Mouse (Mus musculus) olfactory bulb, adult 2 months (tissue): ENCODE measurements around the gene Fam166b. TPM values are rescaled to one million over a fixed set of nuclear protein-coding genes. Genes with fewer than 3 reads are reported as not detected.
A peak's percentile ranks its signal among the peaks of the same experiment; 100 is the strongest.

Source experiments
- H3K27ac ChIP-seq: fragments of 200-500 bp; 2 replicates; pipeline ENCODE4 v1.5.1; 2012; ENCODE audit warnings: low read depth, low read length; ENCODE audit not compliant: insufficient read depth
- H3K4me1 ChIP-seq: fragments of 200-500 bp; 2 replicates; pipeline ENCODE4 v1.6.1; 2012; ENCODE audit warnings: low read length; ENCODE audit not compliant: control insufficient read depth, insufficient read depth
- H3K4me3 ChIP-seq: fragments of 200-500 bp; 2 replicates; pipeline ENCODE4 v1.5.1; 2012; ENCODE audit warnings: mild to moderate bottlenecking, low read depth, low read length, moderate library complexity; ENCODE audit not compliant: insufficient read depth
- CTCF ChIP-seq: fragments of 200-500 bp; IDR thresholded peaks from 2 replicates; pipeline ENCODE4 v1.5.1; 2012; ENCODE audit warnings: low read depth, mild to moderate bottlenecking, low read length, moderate library complexity; ENCODE audit not compliant: insufficient read depth
- POLR2A ChIP-seq: fragments of 200-500 bp; IDR thresholded peaks from 2 replicates; pipeline ENCODE4 v1.6.1; 2012; ENCODE audit warnings: mild to moderate bottlenecking, low read depth, low read length, moderate library complexity; ENCODE audit not compliant: insufficient read depth
- whole genome bisulfite sequencing: fragments of 180-500 bp; shearing (Covaris S2); methylation state at CpG from one replicate; pipeline ENCODE4 v1.1.7; 2018; 5-methylcytosine and 5-hydroxymethylcytosine counted together
- polyA plus RNA-seq: library from polyadenylated mRNA; stranded (reverse); fragments of >200 nt; gene quantifications from 2 replicates; pipeline ENCODE4 v1.2.4, GENCODE M21; 2012; ENCODE audit warnings: low replicate concordance; ENCODE audit not compliant: missing spikeins, insufficient read depth, insufficient read length

The Fam166b gene
- polyA plus RNA-seq, 1 experiment: not detected

DNA sequence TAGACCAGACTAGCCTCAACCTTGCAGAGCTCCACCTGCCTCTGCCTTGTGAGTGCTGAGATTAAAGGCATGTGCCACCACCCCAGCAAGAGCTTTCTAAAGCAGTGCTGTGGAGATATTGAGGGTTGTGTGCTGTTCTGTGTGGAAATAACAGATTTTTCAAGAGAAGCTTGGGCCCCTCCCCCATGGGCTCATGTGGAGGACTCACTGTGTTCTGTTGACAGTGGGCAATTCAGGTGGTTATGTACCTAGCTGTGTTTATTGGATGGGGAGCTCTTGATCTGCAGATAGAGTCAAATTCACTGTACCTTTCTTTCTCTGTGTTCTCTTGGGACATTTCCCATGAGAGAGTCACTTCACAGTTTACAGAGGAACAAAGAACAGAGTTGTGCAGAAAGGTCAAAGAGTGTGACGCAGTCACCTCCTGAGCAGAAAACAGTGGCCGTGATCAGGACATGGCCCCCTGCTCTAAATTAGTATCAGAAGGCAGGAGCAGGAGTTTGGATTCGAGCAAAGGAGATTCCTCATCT is 37.3 kb downstream of the Fam166b start:
- TF ChIP-seq CTCF (no peak), POLR2A (no peak)
- 77% methylated on average over 3 of the region's 3 CpGs for WGBS
- no peak overlapping the region for H3K4me3 ChIP-seq
- no peak overlapping the region for H3K27ac ChIP-seq
- H3K4me1 ChIP-seq: peaks cover 16% of the 10 kb centered on the region

DNA sequence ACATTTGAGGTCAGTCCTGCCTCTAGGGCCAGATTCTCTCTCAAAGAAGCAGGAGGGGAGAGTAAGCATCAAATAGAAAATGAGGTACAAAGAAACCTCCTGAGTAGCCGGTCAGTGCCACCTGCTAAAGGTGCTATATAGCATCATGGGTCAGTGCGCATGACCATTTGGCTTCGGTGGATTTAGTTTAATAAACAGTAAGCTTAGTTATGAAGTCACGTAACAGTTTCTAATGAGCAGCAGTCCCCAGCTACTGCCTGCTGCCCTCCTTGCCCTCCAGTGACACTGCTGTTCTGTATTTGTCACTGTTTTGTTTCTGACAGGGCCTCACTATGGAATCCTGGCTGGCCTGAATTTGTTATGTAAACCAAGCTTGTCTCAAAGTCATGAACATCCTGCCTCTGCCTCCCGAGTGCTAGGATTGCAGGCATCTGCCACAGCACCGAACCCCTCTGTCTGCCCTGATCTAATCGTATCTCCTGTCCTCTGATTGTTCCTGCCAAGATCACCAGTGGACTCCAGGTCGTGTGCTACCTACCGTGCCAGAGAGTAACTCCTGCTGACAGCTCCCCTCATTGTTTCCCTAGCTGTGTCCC is 39.0 kb downstream of the Fam166b start:
- Histone ChIP-seq H3K4me3 (no peak overlapping the region), H3K4me1 (peaks cover 13% of the 10 kb centered on the region), H3K27ac (no peak overlapping the region)
- TF ChIP-seq POLR2A (no peak), CTCF (no peak)
- WGBS: 66% methylated on average over 9 of the region's 9 CpGs

DNA sequence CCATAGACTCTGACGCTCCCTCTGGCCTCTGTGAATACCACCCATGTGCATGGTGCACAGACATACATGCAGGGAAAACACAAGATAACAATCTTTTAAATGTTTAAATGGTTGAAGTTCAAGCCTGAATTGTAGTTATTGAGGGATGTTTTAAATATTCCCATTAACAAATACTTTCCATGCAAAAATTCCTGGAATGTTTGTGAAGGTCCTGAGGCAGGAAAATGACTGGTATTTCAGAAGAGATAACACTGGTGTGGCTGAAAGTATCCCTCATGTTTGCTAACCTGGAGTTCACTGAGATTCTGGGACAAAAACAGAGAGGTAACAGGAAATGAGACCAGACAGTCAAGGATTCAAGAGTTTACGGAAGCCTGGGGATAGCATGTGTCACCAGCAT is 39.5 kb downstream of the Fam166b start:
- no peak for TF ChIP-seq CTCF
- TF ChIP-seq POLR2A: no peak
- Histone ChIP-seq H3K4me1 (peaks cover 12% of the 10 kb centered on the region), H3K4me3 (no peak overlapping the region), H3K27ac (no peak overlapping the region)
- 83% methylated on average over 2 of the region's 2 CpGs for WGBS

DNA sequence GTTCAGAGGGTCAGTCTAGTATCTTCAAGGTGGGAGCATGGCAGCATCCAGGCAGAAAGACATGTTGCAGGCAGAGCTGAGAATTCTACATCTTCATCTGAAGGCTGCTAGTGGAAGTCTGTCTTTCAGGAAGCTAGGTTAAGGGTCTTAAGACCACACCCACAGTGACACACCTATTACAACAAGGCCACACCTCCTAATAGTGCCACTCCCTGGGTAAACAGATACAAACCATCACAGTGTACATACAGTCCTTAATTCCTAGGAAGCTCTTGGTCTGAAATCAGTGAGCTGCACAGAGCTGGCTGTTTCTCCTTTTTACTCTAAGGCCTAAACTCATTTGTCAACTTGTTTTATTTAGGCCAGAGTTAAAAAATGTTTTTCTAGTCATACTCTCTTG is 42.0 kb downstream of the Fam166b start:
- peaks cover 10% of the 10 kb centered on the region for H3K4me1 ChIP-seq
- H3K27ac ChIP-seq: no peak overlapping the region
- no peak overlapping the region for H3K4me3 ChIP-seq
- no peak for TF ChIP-seq CTCF
- TF ChIP-seq POLR2A: no peak

DNA sequence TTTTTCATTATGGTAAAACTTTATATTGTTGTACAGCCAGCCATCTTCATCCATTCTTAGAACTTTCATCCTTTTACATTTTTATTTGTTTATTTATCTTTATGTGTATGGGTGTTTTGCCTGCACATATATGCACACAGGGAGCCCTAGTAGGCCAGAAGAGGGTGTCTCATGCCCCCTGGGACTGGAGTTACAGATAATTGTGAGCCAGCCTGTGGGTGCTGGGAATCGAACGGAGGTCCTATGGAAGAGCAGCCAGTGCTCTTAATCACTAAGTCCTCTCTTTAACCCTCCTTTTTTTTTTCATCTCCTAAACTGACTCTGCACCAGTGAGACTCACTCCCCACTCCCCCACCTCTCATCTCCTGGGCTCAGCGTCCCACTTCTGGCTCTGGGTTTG is 44.4 kb downstream of the Fam166b start:
- no peak overlapping the region for H3K27ac ChIP-seq
- TF ChIP-seq CTCF: no peak
- no peak for TF ChIP-seq POLR2A
- H3K4me3 ChIP-seq: no peak overlapping the region
- WGBS: 93% methylated on average over 3 of the region's 3 CpGs
- H3K4me1 ChIP-seq: peaks cover 10% of the 10 kb centered on the region

- Histone ChIP-seq H3K4me3 (no peak overlapping the region), H3K4me1 (peaks cover 10% of the 10 kb centered on the region), H3K27ac (no peak overlapping the region)
- TF ChIP-seq CTCF (no peak), POLR2A (no peak)
- 76% methylated on average over 5 of the region's 5 CpGs for WGBS
These were observed 44.9 kb downstream of the Fam166b start for GRCm38 (mm10) chr4:43384083-43384460.

- TF ChIP-seq CTCF (no peak), POLR2A (no peak)
- Histone ChIP-seq H3K27ac (peak overlapping the region; percentile 13; the same call in 1 of the 2 replicates), H3K4me1 (peaks cover 10% of the 10 kb centered on the region), H3K4me3 (peak overlapping the region; percentile 42)
- 18% methylated on average over 11 of the region's 11 CpGs for WGBS
These were observed 45.5 kb downstream of the Fam166b start for GRCm38 (mm10) chr4:43383246-43384082.

GRCm38 (mm10) chr4:43382155-43383020 is 46.5 kb downstream of the Fam166b start:
- H3K4me1 ChIP-seq: peaks cover 10% of the 10 kb centered on the region
- TF ChIP-seq POLR2A (no peak; the same call in 1 of the 2 replicates), CTCF (no peak)
- H3K27ac ChIP-seq: peak overlapping the region; percentile 86
- WGBS: 2% methylated on average over 32 of the region's 33 CpGs
- H3K4me3 ChIP-seq: peak overlapping the region; percentile 99
